Mouse (Mus musculus): Measurements from ENCODE around the gene Spata20.

Spata20 gene

DNA sequence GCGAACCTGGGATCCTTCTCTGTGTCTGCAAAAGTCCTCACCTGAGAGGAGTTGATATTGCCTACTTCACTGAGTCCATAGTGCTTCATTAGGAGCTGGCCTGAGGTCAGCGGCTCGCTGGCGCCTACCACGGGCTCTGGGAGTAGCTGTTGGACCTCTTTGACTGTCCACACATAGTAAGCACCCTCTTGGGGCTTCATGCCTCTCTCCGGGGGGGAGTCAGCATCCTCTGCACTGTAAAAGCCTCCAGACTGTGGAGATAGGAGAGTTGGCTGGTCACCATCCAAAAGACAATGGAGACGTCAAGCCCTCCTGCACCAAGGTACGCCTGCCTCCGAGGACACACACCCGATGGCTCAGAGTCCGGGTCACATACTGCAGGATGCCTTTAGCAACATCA lies 3.2 kb downstream of the Spata20 start:
- no peak for DNase-seq (ENCODE audit: low read depth, low spot score)

DNA sequence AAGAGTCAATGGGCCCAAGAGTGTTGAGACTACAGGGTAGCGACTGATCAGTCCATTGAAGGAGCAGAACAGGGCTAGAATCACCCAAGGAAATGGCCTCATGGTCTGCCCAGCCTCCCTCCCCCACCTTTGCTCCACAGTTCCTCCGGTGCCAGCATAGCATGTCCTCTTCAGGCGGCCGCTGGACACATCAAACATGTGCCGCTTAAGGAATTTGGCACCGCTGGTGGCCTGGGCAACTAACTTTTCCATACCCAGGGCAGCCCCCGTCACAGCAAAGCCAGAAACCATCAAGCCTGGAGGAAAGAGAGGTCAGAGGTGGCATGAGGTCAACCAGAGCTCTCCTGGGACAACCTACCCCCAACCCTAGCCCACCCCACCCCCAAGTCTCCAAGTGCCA lies 4.0 kb downstream of the Spata20 start:
- no peak for DNase-seq (ENCODE audit: low read depth, low spot score)

DNA sequence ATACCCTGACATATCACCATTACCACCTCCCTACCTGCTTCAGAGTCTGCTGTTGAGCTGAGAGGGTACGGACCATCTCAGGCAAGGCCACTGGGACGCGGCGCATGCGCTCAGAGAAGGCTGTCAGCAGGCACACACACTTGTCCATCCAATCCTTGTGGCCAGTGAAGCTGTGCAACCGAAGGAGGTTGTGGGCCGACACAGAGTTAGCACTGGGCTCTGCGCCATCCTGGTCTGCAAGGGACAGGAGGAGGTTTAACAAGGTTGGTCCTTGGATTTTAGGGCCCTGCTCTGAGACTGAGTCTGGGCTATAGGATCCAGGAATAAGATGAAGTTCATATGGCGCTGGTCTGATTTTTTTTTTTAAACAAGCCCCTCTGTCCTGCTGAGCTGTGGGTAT lies 5.6 kb downstream of the Spata20 start:
- no peak for DNase-seq (ENCODE audit: low read depth, low spot score)

DNA sequence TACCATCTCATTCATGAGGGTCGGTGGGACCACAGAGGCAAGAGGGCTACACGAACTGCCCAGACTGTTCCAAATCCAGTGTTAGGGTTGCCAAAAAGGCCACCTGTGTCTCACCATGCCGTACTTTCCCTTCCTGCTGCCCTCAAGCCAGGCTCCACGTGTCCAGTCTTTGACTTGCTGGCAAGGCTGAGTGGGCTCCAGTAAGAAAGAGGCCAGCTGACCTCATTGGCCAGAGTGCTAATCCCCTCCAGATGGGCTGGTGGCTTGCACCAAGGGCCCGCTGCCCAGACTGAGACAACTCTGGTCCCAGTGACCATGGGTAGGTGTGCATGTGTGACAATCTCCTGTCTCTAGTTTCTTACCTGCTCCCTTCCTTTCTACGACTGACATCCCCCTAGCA lies 8.3 kb downstream of the Spata20 start:
- DNase-seq (ENCODE audit: low read depth, low spot score): no peak

DNA sequence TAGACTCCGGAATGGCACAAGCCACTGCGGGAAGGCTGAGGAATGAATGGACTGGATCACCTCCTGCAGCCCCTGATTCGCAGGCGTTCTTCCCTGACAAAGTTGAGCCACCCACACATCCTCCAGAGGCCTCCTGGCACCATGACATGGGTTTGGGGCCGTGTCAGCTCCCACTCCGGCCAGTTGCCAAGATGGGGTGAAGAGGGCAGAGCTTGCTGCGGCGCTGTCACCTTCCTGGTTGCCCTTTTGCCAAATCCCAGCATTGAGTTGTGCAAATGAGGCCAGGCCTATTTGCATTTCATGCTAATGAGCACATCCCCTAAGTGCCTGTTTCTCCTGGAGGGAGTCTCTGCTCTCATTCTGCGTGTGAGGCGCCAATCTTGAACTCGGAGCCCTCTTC lies 10.3 kb downstream of the Spata20 start:
- DNase-seq (ENCODE audit: low read depth, low spot score): no peak

DNA sequence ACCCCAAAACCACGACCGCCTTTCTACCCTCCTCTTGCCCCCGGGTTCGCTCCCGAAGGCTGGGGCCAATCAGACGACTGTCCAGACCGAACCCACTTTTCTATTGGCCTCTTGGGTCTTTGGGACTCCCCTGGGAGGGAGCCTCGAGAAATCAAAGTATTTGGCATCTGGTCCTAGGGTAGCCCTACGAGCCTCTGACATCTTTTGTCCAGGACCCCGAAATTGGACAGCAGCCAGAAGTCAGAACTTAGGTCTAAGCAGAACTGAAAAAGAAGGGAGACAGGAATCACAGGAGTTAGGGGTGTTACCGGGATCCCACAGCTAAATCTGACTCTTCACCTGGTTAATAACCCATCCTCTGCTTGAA lies 11.5 kb downstream of the Spata20 start:
- no peak for DNase-seq (ENCODE audit: low read depth, low spot score)

DNA sequence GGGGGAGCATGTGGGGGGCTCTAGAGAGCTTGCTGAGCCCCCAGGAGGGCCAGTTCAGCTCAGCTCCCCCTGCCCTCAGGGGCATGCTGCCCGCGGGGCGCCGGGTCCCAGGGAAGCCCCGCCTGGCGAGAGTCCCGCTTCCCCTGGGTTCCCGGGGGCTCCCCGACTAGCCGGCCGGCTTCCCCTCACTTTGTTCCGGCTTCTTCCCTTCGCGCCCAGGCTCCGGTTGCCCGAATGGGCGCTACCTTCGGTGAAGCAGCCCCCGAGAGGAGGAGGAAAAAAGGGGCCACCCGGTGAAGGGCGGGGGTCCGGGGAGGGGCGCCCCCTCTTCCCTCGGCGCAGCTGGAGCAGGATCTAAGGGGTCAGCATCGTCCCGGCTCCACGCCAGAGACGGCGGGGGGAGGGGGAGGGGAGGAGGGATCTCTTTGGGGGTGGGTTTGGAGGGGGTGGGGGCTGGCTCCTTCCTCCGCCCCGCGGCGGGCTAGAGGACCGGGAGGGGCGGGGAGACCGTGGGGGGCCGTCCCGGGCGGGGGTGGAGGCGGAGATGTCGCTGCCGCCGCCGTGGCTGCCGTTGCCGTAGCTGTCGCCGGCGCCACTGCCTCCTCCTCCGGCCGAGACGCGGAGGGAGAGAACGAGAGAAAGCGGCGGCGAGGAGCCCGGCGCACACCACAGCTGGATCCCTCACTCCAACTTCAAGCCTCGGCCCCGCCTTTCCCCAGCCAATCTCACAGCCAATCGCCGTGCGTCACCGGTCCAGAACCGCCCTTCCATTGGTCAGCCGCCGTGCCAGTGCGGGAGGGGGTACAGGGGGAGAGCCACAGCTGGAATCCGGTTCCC lies 12.1 kb downstream of the Spata20 start, which contains the start of gene Cacna1g:
Cacna1g (minus strand) TSS at position 492 of the 837 bp plus-strand sequence.
- peak; percentile 65 for DNase-seq (ENCODE audit: low read depth, low spot score)

DNA sequence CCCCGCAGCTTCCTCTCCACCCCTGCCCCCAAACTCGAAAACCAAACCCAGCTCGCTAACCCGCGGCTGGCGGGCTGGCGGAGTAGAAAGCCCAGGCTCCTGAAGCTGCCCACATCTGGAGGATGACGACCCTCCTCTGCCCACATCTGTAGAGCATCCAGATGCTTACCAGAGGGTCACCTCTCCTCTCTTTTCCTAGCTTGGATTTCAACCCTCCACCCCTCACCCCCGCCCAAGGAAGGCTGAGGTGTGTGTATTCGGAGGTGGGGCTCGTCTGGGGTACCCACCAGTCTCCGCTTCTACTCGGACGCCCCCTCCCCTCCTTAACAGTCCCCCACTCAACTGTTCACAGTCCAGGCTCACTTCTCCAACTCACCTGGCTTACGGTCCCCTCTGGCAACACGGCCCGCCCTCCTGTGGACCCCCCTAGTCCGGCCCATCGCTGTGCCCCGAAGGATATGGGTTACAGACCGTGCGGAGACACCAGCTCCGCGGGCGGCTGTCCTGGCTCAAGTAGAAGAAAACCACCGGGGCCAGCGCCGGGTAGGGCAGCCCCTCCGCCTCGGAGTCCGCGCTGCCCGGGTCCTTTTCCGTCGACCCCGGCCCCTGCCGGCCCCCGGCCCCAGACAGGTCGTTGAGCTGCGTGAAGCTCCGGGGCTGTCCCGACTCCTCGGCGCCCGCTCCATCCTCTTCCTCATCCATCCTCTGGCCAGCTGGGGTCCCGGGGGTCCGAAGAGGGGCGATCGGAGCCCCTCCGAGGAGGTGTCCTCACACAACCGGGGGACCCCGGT lies 12.9 kb downstream of the Spata20 start:
- DNase-seq (ENCODE audit: low read depth, low spot score): no peak

DNA sequence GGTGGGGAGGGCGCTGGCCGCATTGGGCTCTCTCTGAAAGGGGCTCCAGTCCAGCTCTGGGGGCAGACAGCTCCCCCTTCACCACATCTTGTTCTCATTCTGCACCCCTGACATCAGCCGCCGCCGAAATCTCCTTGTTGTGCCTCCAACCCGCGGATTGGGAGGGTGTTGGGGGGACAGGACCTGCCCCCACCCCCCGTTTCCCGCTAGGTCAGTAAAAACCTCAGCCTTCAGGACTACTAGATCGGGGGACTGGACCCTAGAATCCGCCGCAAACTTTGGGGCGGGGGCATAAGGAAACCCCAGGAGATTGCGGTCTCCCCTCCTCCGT lies 13.4 kb downstream of the Spata20 start:
- no peak for DNase-seq (ENCODE audit: low read depth, low spot score)

DNA sequence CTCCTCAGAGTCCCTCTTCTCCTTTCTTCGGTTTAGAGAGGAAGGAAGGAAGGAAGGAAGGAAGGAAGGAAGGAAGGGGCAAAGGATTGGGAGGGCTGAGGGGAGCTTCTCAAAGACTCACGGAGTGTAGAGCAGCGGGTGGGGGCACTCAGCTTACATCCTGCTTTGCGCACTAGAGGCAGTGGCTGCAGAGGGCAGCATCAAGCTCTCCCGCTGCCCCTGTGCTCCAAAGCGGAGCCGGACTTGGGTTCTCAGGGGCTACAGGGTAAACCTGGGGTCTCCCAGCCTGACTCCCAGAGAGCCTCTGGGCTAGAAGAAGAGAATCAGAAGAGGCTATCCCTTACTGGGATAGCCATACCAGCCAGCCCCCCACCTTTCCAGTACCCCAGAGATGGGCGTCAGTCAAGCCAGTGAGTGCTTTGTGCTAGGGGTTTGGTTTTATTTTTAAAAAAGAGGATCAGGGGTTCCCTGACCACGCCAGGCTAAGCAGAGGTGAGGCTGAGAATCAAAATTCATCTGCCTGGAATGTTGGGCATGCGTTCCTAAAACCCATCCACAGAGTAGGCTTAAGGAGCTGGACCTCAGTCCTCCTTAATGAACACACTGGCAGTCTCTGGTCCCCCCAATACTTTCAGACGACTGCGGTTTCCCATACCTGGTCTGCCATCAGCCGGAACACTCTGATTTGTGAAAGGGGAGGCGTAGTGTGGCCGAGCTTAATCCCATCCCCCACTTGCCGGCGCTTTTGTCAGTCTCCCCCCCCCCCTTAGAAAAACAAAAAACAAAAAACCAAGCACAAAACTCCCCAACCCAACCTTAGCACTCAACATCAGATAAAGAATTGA lies 14.0 kb downstream of the Spata20 start:
- no peak for DNase-seq (ENCODE audit: low read depth, low spot score)

DNA sequence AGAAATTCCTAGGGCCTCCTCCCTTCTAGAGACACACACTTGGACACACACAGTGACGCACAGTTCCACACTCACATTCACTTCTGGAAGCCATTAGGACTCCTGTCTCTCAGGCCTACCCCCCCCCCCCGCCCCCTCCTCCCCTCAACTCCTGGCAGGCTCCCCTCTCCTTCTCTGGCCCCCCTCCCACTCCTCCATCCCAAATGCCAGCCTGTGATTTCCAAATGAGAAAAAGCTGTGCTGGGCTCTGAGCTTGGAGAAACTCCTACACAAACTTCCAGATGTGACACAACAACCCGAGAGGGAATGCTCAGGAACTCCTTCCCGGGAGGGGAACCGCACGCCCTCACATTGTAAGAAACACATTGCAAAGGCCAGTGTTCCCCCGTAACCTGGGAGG lies 15.6 kb downstream of the Spata20 start:
- no peak for DNase-seq (ENCODE audit: low read depth, low spot score)

DNA sequence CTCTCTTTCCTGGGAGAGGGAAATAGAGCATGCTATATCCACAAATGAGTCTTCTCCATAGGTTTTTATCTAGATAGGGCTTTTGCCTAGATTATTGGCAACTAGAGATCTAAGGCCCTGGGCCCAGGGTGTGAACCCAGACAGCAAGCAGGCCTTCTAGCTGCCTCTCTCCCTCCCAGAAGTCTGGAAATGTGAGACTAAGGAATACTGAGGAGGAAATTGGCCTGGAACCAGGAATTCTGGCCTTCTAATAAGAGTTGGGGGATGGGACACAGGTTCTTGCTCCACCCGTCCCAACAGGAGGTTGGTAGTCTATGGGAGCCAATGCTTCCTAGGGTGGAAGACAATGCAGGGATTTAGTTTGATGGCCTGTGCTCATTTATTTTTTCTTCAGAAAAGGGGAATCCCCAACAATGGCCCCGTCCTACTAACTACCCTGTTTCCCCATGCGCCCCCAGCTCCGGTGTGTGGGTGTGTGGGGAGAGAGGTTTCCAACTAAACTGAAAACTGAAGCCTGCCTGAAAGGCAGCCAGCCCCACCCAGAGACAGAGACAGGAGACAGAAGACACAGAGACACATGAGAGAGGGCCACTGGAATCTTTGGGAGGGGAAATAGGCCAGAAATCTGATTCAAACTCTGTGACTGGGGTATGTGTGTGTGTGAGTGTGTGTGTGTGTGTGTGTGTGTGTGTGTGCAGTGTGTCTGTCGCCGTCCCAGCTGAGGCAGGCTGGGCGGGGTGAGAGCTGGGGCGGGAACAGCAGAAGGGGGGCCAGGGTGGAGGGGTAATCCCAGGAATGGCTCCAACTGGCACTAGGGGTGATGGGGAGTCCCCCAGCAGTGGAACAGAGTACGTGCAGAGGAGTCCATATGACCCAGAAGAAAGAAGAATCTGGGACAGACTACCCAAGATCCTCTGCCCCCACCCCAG lies 16.6 kb downstream of the Spata20 start:
- DNase-seq (ENCODE audit: low read depth, low spot score): no peak

DNA sequence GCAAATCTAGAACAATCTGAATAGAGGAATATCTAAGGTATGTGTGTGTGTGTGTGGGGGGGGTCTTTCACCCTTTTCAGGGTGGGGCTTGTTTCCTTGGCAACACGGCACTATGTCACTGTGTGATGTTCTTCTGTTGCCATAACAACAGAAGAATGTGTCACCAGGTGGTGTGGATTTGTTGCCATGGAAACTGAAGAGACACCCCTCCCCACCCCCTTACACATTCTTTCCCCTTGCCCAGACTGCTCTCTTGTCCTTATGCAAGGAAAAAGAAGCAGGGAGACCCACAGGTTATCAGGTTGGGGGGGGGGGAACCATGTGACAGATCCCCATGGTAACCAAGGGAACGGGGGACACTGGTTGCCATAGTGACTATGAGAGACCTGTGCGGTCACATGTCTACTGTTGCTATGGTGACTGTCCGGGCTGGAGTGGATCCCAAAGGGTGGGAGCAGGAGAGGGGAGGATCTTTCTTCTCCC lies 17.4 kb downstream of the Spata20 start:
- no peak for DNase-seq (ENCODE audit: low read depth, low spot score)

DNA sequence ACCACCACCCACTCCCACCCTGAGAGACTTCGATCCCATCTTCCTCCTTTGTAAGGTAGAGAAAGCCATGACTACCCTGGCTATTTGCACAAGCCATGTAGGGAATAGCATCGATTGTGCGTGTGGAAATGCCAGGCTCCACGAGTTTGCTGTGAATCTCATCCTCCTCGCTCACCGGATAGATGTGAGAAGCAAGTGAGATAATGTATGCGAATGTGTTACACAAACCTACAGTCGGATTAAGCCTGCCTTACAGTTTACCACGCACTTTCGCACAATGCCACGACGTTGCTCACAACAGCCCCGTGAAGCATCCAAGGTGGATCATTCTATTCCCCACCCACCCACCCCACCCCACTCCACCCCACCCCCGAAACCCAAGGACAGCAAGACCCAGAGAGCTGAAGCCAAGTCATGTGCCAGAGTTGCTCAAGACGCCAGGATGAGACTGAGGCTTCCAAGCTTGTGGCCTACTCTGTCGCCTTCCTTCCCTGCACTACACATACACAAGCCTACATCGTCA lies 19.6 kb downstream of the Spata20 start:
- DNase-seq (ENCODE audit: low read depth, low spot score): no peak

DNA sequence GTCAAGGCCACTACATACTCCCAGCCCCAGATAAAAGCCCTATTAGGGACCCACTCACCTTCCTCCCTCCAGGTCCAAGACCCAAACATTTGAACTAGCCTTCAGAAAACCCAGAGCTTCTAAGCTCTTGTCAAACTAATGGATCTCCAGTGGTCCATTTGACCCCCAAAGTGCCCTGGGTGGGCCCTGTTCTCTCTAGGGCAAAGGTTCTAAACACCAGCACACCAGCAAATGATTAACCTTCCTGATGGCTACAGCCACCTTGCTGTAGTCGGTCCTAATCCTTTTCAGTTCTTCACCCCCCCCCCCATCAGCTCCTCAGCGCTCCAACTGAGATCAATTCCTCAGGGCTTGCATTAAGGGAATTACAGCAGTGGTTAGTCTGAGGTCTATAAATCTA lies 21.8 kb downstream of the Spata20 start:
- DNase-seq (ENCODE audit: low read depth, low spot score): no peak

DNA sequence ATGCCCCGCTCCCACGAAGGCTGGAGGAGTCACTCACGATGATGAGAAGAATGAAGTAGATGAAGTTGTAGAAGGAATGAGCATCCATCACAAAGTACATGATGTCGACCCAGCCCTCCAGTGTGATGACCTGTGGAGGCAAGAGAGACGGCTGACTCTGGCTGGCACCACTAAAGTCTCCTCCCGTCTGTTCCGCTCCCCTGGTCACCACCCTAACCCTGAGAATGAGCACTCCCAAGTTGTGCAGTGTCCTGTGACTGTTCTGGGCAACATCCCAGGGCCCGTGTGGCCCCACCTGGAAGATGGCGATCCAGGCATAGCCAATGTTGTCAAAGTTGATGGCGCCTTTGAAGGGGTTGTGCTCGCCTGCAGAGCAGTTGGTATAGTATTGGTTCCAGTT lies 24.1 kb downstream of the Spata20 start:
- no peak for DNase-seq (ENCODE audit: low read depth, low spot score)

DNA sequence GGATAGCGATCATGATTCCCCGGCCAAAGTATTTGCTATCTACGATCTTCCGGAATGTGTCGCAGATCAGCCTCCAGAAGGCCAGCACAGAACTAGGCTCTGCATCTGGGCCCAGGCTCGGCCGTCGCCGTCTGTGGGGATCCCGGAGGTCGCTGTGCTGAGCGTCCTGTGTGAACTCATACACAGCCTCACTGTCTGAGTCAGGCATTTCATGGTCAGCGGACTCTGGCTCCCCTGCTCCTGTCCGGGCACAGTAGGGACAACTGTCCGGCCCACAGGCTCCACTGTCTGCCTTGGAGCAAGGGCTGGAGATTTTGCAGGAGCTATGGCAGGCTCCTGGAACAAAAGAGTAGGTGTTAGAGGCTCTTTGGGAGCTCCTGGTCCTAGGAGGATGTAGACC lies 29.0 kb downstream of the Spata20 start:
- no peak for DNase-seq (ENCODE audit: low read depth, low spot score)

DNA sequence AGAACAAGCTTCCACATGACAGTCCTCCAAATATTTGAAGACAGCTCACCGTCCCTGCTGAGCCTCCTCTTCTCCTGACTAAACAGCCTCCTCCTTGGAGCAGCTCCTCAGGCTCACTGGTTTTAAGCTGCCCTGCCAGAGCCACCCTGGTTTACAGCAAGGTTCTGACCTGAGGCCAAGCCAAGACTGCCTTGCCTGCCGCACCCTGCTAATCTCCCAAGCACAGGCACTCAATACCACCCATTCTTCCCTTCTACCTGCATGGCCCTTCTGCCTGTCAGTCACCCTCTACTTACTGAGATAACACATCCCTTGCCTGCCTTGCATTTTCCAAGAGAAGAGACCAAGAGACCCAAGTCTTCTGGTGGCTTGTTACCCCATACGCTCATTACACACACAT lies 29.6 kb downstream of the Spata20 start:
- DNase-seq (ENCODE audit: low read depth, low spot score): no peak

DNA sequence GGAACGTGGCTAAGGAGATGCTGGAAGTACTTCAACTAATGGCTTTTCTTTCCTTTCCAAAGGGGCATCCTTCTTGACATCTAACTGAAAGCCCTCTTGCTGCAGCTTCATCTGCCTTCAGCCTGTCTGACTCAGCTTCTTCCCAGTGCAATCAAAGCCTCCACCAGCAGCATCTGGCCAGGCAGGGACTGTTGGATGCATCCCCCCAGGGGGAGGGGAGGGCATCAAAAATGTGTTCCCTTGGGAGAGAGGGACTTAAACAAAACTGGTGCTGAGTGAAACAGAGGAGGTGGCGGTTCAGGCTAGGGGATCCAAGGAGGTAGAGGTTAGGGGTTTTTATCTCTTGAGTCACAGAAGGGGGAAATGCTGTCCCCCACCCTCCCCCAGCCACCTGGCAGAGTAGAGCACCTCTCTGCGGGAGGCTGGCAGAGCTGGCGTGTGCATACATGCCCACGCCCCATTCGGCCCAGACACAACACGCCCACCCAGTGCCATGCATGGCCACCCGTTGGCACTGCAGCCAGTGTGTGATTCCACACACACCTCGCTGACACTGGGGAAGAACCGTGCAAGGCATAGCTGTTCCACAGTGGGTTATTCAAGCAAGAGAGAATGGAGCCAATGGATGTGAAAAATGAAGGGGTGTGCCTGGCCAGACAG lies 30.7 kb downstream of the Spata20 start:
- no peak for DNase-seq (ENCODE audit: low read depth, low spot score)

DNA sequence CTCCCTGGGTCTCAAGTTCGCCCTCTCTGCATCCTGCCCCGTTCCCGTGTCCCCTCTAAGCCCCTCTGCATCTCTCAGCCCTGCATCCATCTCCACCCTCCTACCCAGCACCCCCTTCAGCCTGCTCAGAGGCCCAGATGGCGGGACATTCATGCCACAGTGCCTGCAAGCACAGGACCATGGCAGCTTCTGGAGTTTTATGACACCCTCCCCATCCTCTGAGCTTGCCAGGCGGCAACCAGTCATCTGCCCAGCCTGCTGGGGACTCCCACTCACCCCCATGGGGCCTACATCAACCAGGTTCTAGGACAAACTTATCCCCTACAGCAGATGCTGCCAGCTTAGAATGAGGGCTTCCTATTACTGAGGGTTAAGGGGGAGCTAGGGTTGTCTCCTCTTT lies 31.2 kb downstream of the Spata20 start:
- DNase-seq (ENCODE audit: low read depth, low spot score): no peak

Measured in skeletal muscle tissue, adult 2 months (tissue).